Mouse (Mus musculus) frontal cortex, postnatal 25 days (tissue): ENCODE measurements around the gene Hmx2.

ENCODE experiments used
- DNase-seq, 2 experiments: peaks; one replicate each; pipeline ENCODE4 v3.0.0; 2022; ENCODE audit warnings: low spot score in 2 of 2

Gene Hmx2

GRCm38 (mm10) chr7:131556541-131557271 lies 8.1 kb downstream of the Hmx2 start:
- no peak for DNase-seq

GRCm38 (mm10) chr7:131557751-131558150 lies 9.2 kb downstream of the Hmx2 start:
- DNase-seq: no peak

- peak; percentile 80 to 85 for DNase-seq
Measured at GRCm38 (mm10) chr7:131559986-131560696, 11.6 kb downstream of the Hmx2 start, which contains the start of gene Bub3. TSS of gene Bub3 (plus strand) at chr7:131560222.

- DNase-seq: no peak
Measured at GRCm38 (mm10) chr7:131560697-131561042, 12.1 kb downstream of the Hmx2 start.

GRCm38 (mm10) chr7:131575246-131575645 lies 26.7 kb downstream of the Hmx2 start:
- DNase-seq: no peak

- no peak for DNase-seq
Measured at GRCm38 (mm10) chr7:131582178-131582577, 33.6 kb downstream of the Hmx2 start.

GRCm38 (mm10) chr7:131585551-131585950 lies 37.0 kb downstream of the Hmx2 start:
- no peak for DNase-seq

GRCm38 (mm10) chr7:131597779-131598482 lies 49.4 kb downstream of the Hmx2 start:
- no peak for DNase-seq

GRCm38 (mm10) chr7:131598483-131598824 lies 49.9 kb downstream of the Hmx2 start:
- peak; percentile 20 to 31 for DNase-seq

GRCm38 (mm10) chr7:131602106-131602505 lies 53.5 kb downstream of the Hmx2 start:
- DNase-seq: no peak

- DNase-seq: no peak
Measured at GRCm38 (mm10) chr7:131603186-131603585, 54.6 kb downstream of the Hmx2 start.

- no peak for DNase-seq
Measured at GRCm38 (mm10) chr7:131604946-131605345, 56.4 kb downstream of the Hmx2 start.

GRCm38 (mm10) chr7:131605481-131605880 lies 56.9 kb downstream of the Hmx2 start:
- no peak for DNase-seq
